Mouse (Mus musculus) small intestine, adult 2 months (tissue): Measurements from ENCODE around the gene Gstm2. TPM values are rescaled to one million over a fixed set of nuclear protein-coding genes. Genes with fewer than 3 reads are reported as not detected.
A peak's percentile ranks its signal among the peaks of the same experiment; 100 is the strongest.

Experiments used
- H3K27ac ChIP-seq: fragments of 200-500 bp; 2 replicates; pipeline ENCODE4 v1.5.1; 2012; ENCODE audit warnings: low read depth, low read length, control low read depth, inconsistent platforms; ENCODE audit not compliant: insufficient read depth
- H3K27me3 ChIP-seq: fragments of 200-500 bp; 2 replicates; pipeline ENCODE4 v1.6.1; 2012; ENCODE audit warnings: mild to moderate bottlenecking, moderate library complexity, low read length, inconsistent platforms; ENCODE audit not compliant: control insufficient read depth, insufficient read depth
- H3K36me3 ChIP-seq: fragments of 200-500 bp; 2 replicates; pipeline ENCODE4 v1.6.1; 2012; ENCODE audit warnings: mild to moderate bottlenecking, low read length, control low read depth, inconsistent platforms; ENCODE audit not compliant: control insufficient read depth, insufficient read depth
- H3K4me1 ChIP-seq: fragments of 200-500 bp; 2 replicates; pipeline ENCODE4 v1.6.1; 2012; ENCODE audit warnings: low read length, inconsistent platforms, mixed read lengths; ENCODE audit not compliant: control insufficient read depth, insufficient read depth, insufficient read length
- H3K4me3 ChIP-seq: fragments of 200-500 bp; 2 replicates; pipeline ENCODE4 v1.5.1; 2012; ENCODE audit warnings: low read depth, mild to moderate bottlenecking, control low read depth, inconsistent platforms, low read length, moderate library complexity
- CTCF ChIP-seq: fragments of 200-500 bp; IDR thresholded peaks from 2 replicates; pipeline ENCODE4 v1.5.1; 2012; ENCODE audit warnings: low read depth, mild to moderate bottlenecking, control low read depth, inconsistent platforms, low read length, moderate library complexity, mixed read lengths; ENCODE audit not compliant: insufficient replicate concordance, insufficient read length; ENCODE audit errors: extremely low read depth
- POLR2A ChIP-seq: fragments of 200-500 bp; IDR thresholded peaks from 2 replicates; pipeline ENCODE4 v1.6.1; 2012; ENCODE audit warnings: low read depth, mild to moderate bottlenecking, control low read depth, inconsistent platforms, low read length, moderate library complexity
- WGBS: fragments of 180-500 bp; shearing (Covaris S2); methylation state at CpG from one replicate; pipeline ENCODE4 v1.1.7; 2018; 5-methylcytosine and 5-hydroxymethylcytosine counted together
- polyA plus RNA-seq: library from polyadenylated mRNA; depleted of rRNA; stranded (reverse); fragments of >200 nt; gene quantifications from 2 replicates; pipeline ENCODE4 v1.2.3, GENCODE M21; 2012; rRNA removed

The Gstm2 gene
- polyA plus RNA-seq = 26.7 and 56.7 TPM in 2 replicates

DNA sequence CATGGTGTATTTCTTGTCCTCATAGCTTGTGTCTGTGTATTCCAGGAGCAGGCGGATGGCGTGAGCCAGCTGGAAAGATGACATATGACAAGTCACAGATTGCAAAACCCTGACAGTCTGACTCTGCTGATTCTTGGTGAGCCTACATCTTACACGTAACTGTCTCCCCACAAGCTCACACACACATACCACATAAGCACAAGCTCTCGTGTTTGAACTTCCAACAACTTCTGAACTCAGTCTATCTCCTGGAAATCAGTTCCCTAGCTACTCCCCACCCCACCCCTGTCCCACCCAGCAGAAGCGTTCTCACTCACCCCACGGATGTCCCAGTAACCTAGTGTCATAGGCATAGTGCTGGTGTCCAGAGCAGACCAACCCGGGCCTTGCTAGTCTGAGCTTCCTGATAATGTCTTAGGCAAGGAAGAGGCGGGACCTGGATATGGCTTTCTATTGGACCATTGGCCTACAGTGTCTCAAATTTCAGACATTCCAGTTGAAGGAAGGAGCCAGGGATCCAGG, at the start of gene Gstm2:
TSS of gene Gstm2 (minus strand) at position 413 of the 522 bp plus-strand sequence.
- H3K36me3 ChIP-seq = no peaks in the 10 kb centered on the region
- H3K27ac ChIP-seq = no peak within 1 kb of the TSS
- 29% methylated on average over 8 of the region's 8 CpGs for WGBS
- peaks cover 13% of the 10 kb centered on the region; the same call in 1 of the 2 replicates for H3K4me1 ChIP-seq
- H3K4me3 ChIP-seq = peak within 1 kb of the TSS; percentile 20; the same call in 1 of the 2 replicates
- no peaks in the 10 kb centered on the region for H3K27me3 ChIP-seq
- TF ChIP-seq CTCF (no peak), POLR2A (no peak)

DNA sequence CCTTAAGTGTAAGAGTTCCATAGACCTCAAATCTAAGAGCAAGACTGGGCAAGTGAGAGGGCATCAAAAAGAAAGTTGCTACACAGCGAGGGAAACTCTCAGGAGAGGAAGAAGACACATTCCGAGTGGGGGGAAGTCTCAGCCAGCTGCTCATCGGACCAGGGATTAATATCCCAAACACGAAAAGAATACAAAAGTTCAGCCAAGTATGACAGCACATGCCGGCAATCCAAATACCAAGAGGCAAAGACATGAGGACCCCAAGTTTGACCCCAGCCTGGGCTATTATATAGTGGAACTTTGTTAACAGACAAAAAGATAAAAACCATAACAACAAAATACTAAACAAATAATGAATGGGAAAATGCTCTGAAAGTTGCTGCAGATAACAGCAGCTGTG, 46.9 kb upstream of the Gstm2 start:
- no peak for TF ChIP-seq POLR2A
- Histone ChIP-seq H3K4me3 (no peak overlapping the region), H3K36me3 (no peaks in the 10 kb centered on the region), H3K27ac (no peak overlapping the region), H3K27me3 (no peaks in the 10 kb centered on the region), H3K4me1 (peaks cover 3% of the 10 kb centered on the region; the same call in 1 of the 2 replicates)
- WGBS = 73% methylated on average over 5 of the region's 5 CpGs

DNA sequence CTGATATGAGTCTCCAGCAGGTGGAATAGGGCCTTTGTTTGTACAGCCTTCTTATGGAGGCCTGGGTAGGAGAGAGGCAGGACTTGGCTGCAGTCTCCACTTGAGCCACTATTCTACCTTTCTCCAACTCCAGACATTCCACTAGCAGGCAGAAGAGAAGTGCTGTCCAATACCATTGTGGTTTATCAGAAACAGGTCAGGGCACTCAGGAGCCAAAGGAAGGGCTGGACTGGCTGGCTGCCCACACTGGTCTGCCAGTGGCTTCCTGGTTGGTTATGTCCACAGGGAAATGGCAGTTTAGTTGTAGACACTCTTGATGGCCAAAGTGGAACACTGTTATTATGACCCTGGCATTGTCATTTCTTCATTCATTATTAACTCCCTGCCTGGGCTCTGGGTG, 45.9 kb upstream of the Gstm2 start:
- no peak overlapping the region for H3K27ac ChIP-seq
- no peaks in the 10 kb centered on the region for H3K27me3 ChIP-seq
- H3K4me3 ChIP-seq = no peak overlapping the region
- H3K4me1 ChIP-seq = peaks cover 8% of the 10 kb centered on the region; the same call in 1 of the 2 replicates
- H3K36me3 ChIP-seq = no peaks in the 10 kb centered on the region
- no peak for TF ChIP-seq POLR2A
- TF ChIP-seq CTCF = no peak

- peaks cover 19% of the 10 kb centered on the region; the same call in 1 of the 2 replicates for H3K4me1 ChIP-seq
- TF ChIP-seq POLR2A (no peak), CTCF (no peak)
- no peak overlapping the region for H3K4me3 ChIP-seq
- no peak overlapping the region for H3K27ac ChIP-seq
- 95% methylated on average over 4 of the region's 4 CpGs for WGBS
- no peaks in the 10 kb centered on the region for H3K36me3 ChIP-seq
- no peaks in the 10 kb centered on the region for H3K27me3 ChIP-seq
Observed at GRCm38 (mm10) chr3:108028641-108029365, 42.5 kb upstream of the Gstm2 start.

GRCm38 (mm10) chr3:108026597-108026996, 40.3 kb upstream of the Gstm2 start:
- WGBS = 34% methylated on average over 1 of the region's 1 CpGs
- peaks cover 25% of the 10 kb centered on the region; the same call in 1 of the 2 replicates for H3K4me1 ChIP-seq
- no peak for TF ChIP-seq CTCF
- no peak for TF ChIP-seq POLR2A
- H3K4me3 ChIP-seq = no peak overlapping the region
- no peaks in the 10 kb centered on the region for H3K36me3 ChIP-seq
- H3K27me3 ChIP-seq = no peaks in the 10 kb centered on the region
- peak overlapping the region; percentile 56 for H3K27ac ChIP-seq

DNA sequence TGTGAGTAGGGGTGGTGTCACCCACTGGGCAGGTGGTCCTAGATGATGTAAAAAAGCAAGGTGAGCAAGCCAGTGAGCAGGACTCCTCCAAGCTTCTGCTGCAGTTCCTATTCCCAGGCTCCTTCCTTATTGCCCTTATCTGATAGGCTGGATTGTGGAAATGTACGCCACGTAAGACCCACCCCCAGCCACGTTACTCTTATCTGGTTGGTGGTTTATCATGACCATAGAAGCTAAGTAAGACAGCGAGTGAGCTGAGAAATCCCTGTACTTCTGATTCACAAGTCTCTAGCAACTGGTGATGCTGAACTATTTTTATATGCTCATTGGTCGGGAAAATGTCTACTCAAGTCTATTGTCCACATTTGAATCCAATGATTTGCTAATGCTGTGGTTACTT, 39.8 kb upstream of the Gstm2 start:
- Histone ChIP-seq H3K4me3 (no peak overlapping the region), H3K27ac (peak overlapping the region; percentile 56), H3K36me3 (no peaks in the 10 kb centered on the region), H3K27me3 (no peaks in the 10 kb centered on the region), H3K4me1 (peaks cover 25% of the 10 kb centered on the region; the same call in 1 of the 2 replicates)
- WGBS = 20% methylated on average over 5 of the region's 5 CpGs
- TF ChIP-seq CTCF (no peak), POLR2A (no peak)

DNA sequence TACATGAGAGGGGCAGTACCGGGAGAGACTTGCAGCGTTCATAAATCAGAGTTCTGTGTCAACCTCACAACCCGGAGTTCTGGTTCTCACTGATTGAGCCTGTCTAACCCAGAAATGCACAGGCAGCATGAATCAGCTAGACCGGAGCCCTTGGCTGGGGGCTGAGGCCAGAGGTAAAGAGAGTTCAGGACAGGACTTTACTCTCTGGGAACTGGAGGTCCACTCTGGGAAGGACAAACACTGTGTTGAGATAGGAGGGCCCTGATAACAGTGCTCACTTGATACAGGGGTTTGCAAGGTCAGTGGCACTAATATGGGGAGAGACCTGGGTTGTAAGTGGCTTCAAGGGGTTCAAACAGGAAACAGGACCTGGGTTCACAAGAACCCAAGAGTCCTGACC, 39.1 kb upstream of the Gstm2 start:
- peak overlapping the region; percentile 28; the same call in 1 of the 2 replicates for H3K27ac ChIP-seq
- no peaks in the 10 kb centered on the region for H3K27me3 ChIP-seq
- no peak overlapping the region for H3K4me3 ChIP-seq
- 31% methylated on average over 4 of the region's 4 CpGs for WGBS
- H3K36me3 ChIP-seq = no peaks in the 10 kb centered on the region
- no peak for TF ChIP-seq CTCF
- TF ChIP-seq POLR2A = no peak
- peaks cover 25% of the 10 kb centered on the region; the same call in 1 of the 2 replicates for H3K4me1 ChIP-seq
